Mouse (Mus musculus): ENCODE data around the gene Gpc4.

- no peak for TF ChIP-seq CTCF (conservative IDR thresholded peaks at IDR 0.05; ENCODE audit: low read length)
- no peak for TF ChIP-seq POU5F1 (IDR thresholded peaks at IDR 0.05; ENCODE audit: borderline replicate concordance, low read length)
These were observed 2.6 kb upstream of the Gpc4 start for GRCm38 (mm10) chrX:52167519-52168244.
